Mouse (Mus musculus): ENCODE data around the gene Mia. TPM values are rescaled to one million over a fixed set of nuclear protein-coding genes. Genes with fewer than 3 reads are reported as not detected.

Gene Mia
- total RNA-seq, 2 experiments from 2014 or later, result 1.5 to 3.2 TPM

DNA sequence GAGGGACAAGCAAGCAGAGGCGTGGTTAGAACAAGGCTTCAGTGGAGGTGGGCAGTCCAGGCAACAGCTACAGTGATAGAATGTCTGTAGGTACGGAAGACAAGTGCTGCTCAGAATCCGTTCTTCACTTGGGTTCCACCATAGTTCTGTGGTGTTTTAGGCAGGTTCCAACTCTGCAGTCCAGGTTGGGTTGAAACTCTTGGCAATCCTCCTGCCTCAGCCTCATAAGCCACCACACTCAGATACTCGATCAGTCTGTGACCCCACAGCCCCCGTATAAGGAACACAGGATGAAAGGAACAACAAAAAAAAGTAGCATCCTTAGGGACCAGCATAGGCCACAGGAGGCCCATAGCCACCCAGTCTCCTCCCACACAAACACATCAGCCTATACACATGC, 11.5 kb upstream of the Mia start:
- no peak for DNase-seq (ENCODE audit: extremely low spot score in 1 of 2, low spot score in 2 of 2)
- intact Hi-C loops (cut with DNase I), result no loop called here

DNA sequence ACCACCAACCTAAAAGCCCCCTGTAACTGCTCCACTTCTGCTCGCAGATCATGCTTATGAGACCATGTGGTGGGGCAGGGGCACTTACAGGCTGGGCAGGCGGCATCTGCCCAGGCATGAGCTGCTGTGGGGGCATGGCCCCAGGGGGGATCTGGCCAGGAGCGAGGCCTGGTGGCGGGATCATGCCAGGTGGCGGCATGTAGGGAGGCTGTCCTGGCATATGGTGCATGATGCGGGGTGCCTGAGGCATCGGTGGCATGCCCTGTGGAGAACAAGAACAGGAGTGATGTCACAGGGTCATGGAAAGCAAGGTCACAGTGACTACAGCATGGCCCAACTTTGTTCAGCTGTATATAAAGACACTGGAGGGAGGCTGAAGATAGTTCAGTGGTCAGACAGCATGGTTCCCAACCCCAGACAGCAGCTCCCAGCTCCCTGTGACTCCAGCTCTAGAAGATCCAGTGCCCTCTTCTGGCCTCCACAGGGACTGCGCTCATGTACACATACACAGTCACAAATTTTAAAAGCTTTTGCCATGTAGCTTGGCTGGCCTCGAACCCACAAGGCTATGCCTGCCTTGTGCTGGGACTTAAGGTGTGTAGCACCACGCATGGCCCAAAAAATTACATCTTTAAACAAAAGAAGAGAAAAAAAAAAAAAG, 8.4 kb upstream of the Mia start:
- intact Hi-C loops (cut with DNase I), result no loop called here
- DNase-seq (ENCODE audit: extremely low spot score in 1 of 2, low spot score in 2 of 2), result no peak

DNA sequence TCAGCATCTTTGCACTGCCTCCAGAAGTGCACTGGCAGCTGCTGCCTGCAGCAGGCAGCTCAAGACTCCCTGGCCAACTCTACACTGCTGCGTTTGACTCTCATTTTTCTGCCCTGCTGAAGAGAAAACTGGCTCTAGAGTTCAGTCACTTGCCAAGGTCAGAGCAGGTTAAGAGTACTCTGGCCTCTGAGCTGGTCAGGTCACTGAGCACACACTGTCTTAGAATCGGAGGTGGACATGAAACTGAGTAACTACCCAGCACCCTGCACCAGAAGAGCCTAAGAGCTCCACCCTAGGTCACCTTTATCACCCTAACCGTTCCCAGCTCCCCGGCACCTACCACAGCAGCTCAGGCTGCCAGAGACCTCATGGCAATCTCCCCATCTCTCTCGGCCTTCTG, 5.0 kb upstream of the Mia start:
- DNase-seq (ENCODE audit: extremely low spot score in 1 of 2, low spot score in 2 of 2), result no peak
- intact Hi-C loops (cut with DNase I), result no loop called here

DNA sequence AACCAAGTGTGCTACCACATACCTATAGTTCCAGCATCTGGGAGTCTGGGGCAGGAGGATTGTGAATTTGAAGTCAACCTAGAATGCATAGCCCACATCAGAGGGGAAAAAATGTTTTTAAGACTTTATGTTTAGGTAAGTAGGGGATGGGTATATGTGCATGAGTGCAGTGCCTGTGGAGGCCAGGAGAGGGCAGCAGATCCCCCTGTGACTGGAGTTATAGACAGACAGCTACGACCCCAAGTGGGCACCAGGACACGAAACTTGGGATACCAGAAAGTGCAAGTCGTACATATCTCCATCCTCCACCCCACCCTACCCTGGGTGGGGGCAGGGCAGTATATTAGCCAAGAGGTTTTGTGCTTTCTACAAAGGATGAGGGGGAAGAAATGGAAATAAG, 4.0 kb upstream of the Mia start:
- no peak for DNase-seq (ENCODE audit: extremely low spot score in 1 of 2, low spot score in 2 of 2)
- intact Hi-C loops (cut with DNase I), result no loop called here

DNA sequence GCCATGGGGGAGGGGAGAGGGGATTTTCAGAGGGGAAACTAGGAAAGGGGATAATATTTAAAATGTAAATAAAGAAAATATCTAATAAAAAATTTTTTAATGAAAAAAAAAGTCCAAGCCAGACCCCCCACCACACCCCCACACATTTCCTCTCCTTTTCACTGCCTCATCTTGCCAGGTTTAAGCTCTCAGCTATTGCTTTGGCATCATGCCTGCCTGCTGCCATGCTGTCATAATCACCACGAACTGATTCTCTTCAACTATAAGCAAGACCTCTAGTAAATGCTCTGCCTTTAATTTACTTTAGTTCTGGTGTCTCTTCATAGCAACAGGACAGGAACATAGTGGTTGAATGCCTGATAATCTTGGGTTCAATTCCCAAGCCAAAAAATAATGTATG, 1.5 kb upstream of the Mia start:
- intact Hi-C loops (cut with DNase I), result no loop called here

DNA sequence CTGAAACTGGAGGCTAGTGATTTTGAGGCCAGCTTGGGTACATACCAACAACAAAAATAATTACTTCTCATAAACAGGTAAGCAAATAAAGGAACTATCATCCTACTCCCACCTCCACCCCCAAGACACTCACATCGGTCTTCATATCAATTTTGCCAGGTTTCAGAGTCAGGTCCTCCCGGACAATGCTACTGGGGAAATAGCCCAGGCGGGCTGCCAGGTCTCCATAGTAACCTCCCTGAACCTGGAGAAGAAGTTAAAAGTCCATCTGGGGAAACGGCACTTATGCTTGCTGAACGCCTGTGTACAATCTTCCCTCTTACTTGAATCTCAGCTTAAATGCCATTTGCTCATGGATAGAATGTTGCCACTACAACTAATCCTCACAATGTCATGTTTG, 921 bp downstream of the Mia start:
- intact Hi-C loops (cut with DNase I), result no loop called here
- peak in 1 of 2 experiments; percentile 50 for DNase-seq (ENCODE audit: extremely low spot score in 1 of 2, low spot score in 2 of 2)

More for the DNA sequence above, 1.5 kb upstream of the Mia start:
- DNase-seq (ENCODE audit: extremely low spot score in 1 of 2, low spot score in 2 of 2), result no peak

DNA sequence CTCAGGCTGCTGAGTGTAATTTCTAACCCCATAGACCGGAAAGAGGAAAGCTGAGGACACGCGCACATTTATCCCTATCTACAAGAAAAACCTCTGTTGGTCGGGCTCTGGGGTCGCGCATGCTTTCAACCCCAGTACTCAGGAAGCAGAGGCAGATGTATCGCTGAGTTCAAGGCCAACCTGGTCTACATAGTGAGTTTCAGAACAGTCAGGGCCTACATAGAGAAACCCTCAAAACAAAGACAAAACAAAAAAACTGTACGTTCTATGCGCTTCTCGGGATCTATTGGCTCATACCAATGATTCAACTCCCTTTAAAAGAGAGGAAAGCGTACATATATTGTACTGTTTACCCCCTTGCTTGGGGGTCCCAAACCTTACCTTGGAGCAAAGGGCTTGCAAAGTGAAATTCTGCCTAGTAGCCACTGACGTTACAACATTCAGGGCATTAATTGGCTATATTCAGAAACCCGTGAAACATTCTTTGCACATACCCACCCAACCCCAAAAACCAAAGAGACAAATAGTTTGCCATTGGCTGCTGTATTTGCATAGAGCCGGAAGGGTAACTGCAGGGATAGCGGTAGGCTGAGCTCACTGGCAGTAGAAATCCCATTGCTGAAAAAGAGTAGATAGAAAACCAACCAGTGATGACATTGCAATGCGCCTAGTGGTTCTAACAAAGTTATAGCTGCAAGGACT, 1.6 kb downstream of the Mia start:
- intact Hi-C loops (cut with DNase I), result no loop called here
- no peak for DNase-seq (ENCODE audit: extremely low spot score in 1 of 2, low spot score in 2 of 2)

DNA sequence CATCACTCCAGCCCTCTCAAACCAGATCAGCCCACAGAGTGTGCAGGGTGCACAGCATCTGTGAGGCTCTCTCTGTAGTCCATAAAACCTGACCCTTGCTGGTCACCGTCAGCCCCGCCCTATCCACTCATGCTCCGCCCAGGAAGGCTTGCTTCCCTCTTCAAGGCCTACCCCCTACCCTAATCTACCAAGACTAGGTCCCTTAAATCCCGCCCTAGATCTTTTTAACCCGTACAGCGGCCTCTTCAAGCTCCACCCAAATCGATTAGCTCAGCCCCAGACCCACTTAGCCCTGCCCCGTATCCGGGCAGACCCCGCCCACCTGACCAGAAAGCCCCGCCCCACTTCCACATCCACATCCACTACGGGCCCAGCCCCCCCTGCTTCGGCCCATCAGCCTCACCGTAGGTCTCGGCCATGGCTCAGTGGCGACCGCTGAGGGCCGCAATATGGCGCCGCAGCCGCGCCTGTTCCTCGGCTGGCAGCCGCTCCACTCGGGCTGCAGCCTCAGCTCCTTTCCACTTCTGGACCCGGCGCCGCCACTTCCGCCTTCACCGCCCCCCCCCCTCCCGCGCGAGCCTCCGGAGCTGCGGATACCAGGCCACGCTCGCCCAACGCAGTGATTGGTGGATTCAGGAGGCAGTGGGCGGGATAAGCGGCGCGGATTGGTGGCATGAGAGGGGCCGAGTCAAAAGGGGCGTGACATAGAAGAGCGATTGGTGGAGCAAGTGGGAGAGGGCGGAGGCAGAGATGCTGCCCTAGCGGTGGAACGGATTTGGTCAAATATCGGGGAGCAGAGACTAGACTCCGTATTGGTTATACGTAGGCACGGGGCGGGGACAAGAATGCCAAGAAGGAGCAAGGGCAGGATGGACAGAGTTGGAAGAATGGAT, 2.4 kb downstream of the Mia start, which contains the start of gene Rab4b:
Gene Rab4b, minus strand, starts transcription at position 573 of the 893 bp plus-strand sequence.
- DNase-seq (ENCODE audit: extremely low spot score in 1 of 2, low spot score in 2 of 2), result peak; percentile 99 to 100
- intact Hi-C loops (cut with DNase I), result no loop called here

DNA sequence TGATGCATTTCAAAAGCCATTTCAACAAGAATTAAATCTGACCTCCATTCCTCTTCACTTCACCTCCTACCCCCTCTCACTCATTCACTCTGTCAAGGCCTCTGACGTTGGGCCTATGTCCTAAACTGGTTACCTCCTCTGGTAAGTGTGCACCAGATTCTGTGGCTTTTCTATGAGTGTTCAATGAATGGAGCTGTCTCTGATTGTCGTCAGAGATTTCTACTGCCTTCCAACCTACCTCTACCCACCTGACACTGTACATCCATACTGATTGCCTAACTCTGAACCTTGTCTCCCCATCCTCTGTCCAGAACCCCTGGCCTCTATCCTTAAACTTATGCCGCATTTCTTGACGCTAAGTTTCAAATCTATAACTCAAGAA, 3.0 kb downstream of the Mia start:
- intact Hi-C loops (cut with DNase I), result no loop called here
- no peak for DNase-seq (ENCODE audit: extremely low spot score in 1 of 2, low spot score in 2 of 2)

DNA sequence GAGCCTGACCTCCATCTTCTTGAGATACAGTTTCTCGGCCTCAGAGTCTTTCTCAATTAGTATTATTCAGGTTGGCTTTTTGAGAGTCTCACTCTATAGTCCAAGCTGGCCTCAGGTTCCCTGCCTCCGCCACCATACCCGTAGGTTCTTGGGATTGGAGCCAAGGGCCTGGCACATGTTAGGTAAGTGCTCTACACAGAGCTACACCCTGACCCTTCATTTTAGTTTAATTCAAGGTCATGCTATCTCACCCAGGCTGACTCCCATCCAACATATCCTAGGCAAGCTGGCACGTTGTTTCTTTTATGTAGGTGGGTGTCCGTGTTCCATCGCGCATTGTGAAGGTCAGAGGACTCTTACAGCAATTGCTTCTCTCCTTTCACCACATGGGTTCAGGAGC, 6.1 kb downstream of the Mia start:
- no peak for DNase-seq (ENCODE audit: extremely low spot score in 1 of 2, low spot score in 2 of 2)
- intact Hi-C loops (cut with DNase I), result no loop called here

DNA sequence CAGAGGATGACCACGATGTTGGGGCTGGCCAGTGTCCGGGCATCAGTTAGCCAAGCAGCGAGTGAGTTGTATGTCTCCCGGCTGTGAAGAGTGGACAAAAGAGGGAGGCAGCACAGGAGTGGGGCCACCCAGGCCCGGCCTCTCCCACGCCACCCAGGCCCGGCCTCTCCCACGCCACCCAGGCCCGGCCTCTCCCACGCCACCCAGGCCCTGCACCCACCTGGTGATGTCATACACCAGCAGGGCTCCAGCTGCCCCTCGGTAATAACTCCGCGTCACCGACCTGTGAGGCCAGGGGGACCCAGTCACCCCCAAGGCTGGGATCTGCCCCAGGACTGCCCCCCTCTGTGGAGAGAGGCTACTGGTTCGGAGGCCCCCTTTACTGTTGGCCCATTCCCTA, 6.5 kb downstream of the Mia start:
- intact Hi-C loops (cut with DNase I), result no loop called here

DNA sequence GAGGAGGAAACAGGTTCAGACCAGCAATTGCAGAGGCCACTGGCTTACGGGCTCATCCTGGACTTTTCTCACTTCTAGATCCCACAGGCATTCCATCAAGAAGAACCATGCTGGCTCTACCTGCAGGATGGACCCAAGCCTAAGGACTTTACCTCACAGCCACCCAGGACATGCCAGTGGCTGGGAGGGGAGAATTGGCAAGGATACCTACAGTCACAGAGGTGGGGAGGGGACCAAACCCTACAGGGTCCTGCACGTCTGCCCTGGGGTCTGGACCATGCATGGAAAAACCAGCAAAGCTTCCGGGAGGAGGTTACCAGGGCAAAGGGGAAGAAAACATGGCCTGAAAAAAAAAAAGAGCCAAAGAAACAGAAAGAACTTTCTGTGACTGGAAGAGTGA, 10.0 kb downstream of the Mia start:
- intact Hi-C loops (cut with DNase I), result no loop called here
- no peak for DNase-seq (ENCODE audit: extremely low spot score in 1 of 2, low spot score in 2 of 2)

More for the DNA sequence above, 6.5 kb downstream of the Mia start:
- DNase-seq (ENCODE audit: extremely low spot score in 1 of 2, low spot score in 2 of 2), result peak in 1 of 2 experiments; percentile 42

DNA sequence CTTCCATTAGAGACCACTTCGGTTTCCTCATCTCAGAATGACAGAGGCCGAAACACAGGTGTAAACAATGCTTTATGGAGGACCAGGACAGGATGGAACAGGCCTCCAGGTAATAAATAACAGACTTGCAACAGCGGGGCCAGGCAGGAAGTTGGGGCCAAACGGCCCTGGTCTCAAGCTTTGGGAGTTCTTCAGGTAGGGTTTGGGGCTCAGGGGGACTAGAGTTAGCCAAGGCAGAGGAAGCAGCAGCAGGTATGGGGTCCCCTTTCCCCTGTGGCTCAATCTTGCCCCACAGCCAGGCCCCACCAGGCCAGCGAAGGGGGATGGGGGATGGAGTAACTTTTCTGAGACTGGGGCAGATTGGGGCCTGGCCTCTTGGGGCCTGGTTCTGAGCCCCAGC, 12.6 kb downstream of the Mia start:
- intact Hi-C loops (cut with DNase I), result no loop called here

DNA sequence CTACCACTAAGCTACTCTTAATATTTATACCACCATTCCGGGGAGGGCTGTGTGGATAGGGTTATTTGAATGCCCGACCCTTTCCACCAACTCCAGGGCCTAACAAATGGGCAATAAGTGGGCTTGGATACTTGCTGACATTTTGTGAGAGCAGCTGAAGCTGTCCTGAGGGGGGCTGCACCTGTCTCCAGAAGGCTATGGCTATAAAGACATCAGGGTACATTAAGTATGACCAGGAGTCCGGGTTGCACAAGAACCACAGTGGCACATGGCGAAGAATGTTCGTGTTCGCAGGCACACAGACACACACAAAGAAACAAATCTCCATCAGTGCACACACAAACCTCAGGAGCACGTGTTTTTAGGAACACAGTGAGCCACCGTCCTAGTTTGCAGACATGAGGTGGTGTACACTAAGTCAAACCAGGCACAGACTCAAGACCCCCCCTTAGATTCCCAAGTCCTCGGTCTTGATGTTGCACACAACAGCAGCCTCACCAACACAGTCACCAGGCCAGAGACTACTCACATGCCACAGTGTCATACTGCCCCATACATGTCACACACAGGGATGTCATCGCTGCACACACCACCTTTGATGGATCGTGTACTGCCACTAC, 13.4 kb downstream of the Mia start:
- intact Hi-C loops (cut with DNase I), result no loop called here

More for the DNA sequence above, 12.6 kb downstream of the Mia start:
- peak in 1 of 2 experiments; percentile 38 for DNase-seq (ENCODE audit: extremely low spot score in 1 of 2, low spot score in 2 of 2)

DNA sequence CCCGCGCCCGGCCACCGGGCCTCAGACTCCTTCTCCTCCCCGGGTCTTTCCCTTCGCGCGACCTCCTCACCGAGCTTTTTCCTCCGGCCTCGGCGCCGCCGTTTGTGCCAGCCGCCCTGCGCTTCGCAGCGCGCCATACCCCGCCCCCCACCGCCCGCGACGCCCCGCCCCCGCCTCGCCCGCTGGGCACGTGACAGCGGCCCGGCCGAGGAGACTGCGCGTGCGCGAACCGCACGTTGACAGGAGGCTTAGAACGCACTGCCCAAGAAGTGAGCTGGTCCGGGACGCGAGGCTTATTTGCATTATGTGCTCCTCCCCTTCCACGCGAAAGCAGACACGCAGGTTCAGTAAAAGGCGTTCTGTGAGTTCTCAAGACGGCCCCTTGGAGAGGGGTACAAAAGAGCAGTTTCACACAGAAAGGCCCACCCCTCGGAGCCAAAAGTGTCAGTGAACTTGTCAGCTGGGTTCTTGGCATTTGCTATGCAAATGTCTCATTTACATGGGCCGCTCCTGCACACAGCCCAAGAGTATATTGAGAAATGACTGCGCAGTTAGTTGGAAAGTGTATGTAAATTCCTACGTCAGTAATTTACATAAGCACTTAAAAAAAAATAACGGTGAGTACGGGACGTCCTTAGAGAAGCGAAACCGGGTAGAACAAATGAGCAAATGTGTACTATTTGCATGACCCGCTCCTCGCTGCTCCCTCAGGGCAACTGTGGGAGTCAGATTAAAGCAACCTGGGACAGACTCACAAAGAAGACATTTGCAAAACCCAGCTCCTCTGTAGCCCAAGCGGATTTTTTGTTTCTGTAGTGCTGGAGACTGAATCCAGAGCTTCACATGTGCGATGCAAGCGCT, 14.1 kb downstream of the Mia start, which contains the start of gene Egln2:
Gene Egln2, minus strand, starts transcription at position 189 of the 861 bp plus-strand sequence.
- intact Hi-C loops (cut with DNase I), result no loop called here
- peak; percentile 93 to 97 for DNase-seq (ENCODE audit: extremely low spot score in 1 of 2, low spot score in 2 of 2)

More for the DNA sequence above, 13.4 kb downstream of the Mia start:
- no peak for DNase-seq (ENCODE audit: extremely low spot score in 1 of 2, low spot score in 2 of 2)

DNA sequence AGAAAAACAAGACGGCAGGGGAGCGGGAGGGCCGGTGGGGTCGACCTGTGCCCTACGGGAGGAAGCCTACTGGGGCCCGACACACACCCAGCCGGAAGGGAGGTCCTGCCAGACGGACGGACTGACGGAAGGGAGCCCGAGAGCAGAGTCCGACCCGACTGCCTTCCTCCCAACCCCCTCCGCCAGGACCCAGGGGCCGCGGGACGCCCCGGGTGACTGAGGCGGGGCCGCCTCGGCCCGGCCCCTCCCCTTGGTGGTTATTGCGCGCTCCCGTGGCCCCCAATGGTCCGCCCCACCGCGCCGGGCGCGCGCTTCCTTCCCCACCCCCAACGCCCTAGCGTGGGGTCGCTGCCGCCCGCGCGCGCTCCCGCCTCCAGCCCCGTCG, 14.7 kb downstream of the Mia start:
- intact Hi-C loops (cut with DNase I), result no loop called here
- peak; percentile 63 to 93 for DNase-seq (ENCODE audit: extremely low spot score in 1 of 2, low spot score in 2 of 2)

DNA sequence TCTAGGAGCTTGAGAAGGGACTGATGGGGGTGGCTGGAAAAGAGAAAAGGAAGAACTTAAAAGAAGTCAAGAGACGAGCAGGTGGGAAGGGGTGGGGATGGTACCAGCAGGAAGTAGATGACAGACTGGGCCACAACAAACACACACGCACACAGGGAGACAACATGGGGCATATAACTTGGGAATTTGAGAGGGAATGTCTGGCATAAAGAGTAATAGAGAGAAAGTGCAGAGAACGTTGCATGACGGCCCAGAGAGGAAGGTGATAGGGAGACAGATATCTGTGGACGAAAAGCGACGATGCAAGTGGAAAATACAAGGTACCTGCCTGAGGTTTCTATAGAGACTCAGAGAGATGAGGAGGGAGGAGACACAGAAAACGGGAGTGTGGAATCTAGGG, 15.3 kb downstream of the Mia start:
- intact Hi-C loops (cut with DNase I), result no loop called here
- DNase-seq (ENCODE audit: extremely low spot score in 1 of 2, low spot score in 2 of 2), result no peak

DNA sequence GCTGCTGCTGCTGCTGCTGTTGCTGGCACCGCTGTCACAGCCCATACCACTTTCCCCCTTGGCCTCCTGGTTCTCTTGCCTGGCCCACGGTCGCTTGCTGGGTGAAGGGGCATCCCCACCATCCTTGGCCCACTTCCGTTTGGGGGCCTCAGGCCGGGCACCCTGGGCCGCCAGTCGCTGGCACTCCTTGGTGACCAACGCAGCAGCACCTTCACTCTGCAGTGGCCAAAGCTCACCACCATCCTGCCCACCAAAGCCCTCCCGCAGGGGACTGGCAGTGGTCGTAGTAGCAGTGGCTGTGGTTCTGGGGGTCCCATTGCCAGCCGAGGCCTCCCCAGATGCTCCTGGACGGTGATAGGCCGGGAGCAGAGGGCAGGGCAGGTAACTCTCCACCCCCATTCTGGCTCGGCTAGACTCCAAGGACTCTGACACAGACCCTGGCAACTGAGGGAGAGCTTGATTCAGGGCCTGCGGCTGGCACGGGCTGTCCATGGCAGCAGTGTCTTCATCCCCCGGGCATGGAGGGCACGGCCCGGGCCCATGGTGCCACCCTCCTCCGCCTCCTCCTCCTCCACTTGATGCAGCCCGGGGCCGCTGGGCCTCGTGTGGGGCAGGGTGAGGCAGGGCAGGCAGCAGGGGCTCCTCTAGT, 15.8 kb downstream of the Mia start:
- DNase-seq (ENCODE audit: extremely low spot score in 1 of 2, low spot score in 2 of 2), result peak in 1 of 2 experiments; percentile 60
- intact Hi-C loops (cut with DNase I), result no loop called here
